Mouse (Mus musculus) testis, adult 2 months (tissue): ENCODE results near the gene Olfr435.

Source experiments
- CTCF ChIP-seq: fragments of 200-500 bp; IDR thresholded peaks from 2 replicates; pipeline ENCODE4 v1.5.1; 2012; ENCODE audit warnings: low read depth, mild to moderate bottlenecking, inconsistent platforms, low read length, moderate library complexity; ENCODE audit not compliant: control insufficient read depth, insufficient read depth, insufficient replicate concordance
- POLR2A ChIP-seq: fragments of 200-500 bp; IDR thresholded peaks from 2 replicates; pipeline ENCODE4 v1.6.1; 2012; ENCODE audit warnings: low read depth, mild to moderate bottlenecking, inconsistent platforms, low read length, moderate library complexity; ENCODE audit not compliant: control insufficient read depth

DNA sequence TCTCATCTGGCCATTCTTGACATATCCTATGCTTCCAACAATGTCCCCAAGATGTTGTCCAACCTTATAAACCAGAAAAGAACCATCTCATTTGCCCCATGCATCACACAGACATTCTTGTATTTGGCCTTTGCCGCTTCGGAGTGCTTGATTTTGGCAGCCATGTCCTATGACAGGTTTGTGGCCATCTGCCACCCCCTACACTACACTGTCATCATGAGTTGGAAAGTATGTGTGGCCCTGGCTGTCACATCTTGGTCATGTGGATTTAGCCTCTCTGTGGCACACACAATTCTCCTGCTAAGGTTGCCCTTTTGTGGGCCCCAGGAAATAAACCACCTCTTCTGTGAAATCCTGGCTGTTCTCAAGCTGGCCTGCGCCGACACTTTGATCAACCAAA is 29.7 kb upstream of the Olfr435 start:
- TF ChIP-seq CTCF (no peak), POLR2A (no peak)
